Mouse (Mus musculus): ENCODE measurements around the gene Shb.

The Shb gene

DNA sequence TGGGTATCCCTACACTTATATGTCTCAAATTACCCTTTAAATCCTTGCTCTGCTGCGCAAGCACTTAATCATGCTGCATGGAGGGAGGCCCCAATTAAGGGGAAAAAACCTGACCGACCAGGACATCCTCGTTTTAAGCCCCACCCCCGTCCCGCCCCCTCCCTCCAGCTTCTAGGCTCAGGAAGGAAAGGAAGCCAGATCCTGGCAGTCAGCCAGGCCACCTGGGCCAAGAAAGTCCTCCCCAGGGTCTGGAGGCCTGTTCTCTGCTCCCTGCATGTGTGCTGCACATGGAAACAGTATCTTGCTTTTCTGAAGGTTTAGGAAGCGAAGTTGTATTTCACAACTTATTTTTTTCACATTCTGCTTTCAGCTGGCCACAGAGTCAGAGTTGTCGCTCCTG, at the start of gene Shb:
TSS of gene Shb (minus strand) at position 96 of the 400 bp plus-strand sequence.
- no peak for DNase-seq (ENCODE audit: low spot score)

DNA sequence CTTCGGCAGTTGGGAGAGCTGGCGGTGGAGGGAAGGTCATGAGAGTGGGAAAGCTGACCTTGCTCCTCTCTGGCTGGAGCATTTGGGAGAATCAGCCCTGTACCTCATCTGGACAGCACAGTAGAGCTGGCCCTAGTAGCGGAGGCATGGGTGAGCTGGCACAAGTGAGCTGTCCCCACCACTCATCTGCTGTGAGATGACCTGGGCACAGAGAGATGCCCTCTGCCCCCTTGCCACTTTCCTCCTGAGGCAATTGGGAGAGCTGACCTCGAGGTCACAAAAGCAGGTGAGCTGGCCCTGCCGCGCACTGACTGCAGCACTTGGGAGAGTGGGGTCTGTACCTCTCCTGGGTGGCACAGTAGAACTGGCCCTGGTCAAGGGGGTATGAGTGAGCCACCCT, 48.8 kb upstream of the Shb start:
- DNase-seq (ENCODE audit: low spot score) = no peak

DNA sequence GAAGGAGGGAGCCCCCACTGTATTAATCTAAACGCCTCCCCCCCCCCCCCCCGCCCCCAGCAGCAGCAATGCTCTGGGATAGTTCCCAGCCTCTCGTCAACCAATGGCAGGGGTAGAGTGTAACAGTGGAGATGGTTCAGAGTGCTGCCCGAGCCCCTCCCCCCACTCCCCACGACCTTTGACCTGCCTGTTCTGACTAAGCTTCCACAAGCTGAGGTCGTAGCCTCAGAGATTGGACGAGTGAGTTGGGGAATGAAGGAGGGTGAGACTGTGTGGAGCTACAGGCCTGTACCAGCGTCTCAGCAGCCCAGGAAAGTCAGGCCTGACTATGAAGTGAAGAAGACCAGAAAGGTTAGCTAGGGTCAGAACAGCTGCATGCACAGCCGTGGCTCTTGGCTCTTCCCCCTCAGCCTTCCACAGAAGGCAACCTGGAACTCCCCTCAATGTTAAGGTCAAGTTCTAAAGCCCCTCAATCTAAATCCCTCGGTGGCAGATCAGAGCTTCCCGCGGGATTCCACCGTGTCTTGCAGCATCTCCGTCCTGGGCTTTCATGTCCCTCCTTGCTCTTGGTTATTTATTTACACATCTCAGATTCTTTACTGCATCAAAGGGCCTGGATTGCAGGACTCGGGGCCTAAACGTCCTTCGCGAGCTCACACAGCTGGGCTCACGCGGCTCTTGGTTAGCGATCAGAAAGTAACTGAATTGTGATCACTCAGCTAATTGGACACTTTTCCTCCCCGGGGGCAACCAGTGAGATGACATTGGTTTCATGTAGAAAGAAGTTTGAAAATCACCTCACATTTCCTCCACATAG, 46.5 kb upstream of the Shb start:
- DNase-seq (ENCODE audit: low spot score) = no peak

DNA sequence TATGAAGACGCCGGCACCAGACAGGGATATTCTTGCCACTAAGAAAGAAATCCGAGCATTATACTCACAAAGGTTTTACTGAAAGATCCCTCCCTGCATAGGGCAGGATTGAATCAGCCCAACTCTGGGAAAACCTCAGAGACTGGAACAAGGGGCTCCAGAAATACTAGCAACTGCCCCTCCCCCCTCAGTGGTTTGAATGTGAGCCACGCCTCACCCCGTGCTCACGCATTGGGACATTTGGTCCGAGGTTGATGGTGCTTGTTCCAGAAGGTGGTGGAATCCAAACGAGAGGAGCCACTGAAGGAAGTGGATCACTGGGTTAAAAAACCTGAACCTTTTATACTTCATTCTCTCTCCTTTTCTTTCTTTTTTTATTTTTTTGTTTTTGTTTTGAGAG, 45.4 kb upstream of the Shb start:
- DNase-seq (ENCODE audit: low spot score) = no peak

DNA sequence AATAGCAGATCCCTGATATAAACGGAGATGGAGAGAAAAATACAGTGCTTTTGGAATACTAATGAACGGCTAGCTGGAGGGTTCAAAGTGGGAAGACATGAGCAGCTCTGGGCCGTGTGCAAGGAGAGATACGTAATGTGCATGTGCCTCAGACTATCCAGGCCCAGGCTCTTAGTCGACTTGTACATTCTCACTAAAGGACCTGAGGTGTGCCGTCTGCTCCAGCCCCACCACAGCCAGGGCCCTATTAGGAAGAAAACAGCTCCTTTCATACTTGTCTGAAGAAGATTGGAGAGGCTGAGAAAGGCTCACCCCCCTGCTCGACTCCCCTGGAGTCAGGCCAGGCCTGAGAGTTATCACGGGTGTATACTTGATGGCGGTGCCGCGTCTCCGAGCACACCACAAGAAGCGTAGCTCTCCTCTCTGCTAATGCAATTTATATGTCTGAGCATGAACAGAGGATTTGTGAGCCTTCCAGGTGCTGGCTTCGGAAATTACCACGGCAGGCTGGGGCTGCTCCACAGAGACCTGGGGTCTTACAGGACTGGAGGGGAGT, 42.4 kb upstream of the Shb start:
- DNase-seq (ENCODE audit: low spot score) = no peak

- DNase-seq (ENCODE audit: low spot score) = peak; percentile 10
These were observed 37.3 kb upstream of the Shb start for GRCm38 (mm10) chr4:45569521-45569920.

- no peak for DNase-seq (ENCODE audit: low spot score)
These were observed 25.9 kb upstream of the Shb start for GRCm38 (mm10) chr4:45558211-45558610.

DNA sequence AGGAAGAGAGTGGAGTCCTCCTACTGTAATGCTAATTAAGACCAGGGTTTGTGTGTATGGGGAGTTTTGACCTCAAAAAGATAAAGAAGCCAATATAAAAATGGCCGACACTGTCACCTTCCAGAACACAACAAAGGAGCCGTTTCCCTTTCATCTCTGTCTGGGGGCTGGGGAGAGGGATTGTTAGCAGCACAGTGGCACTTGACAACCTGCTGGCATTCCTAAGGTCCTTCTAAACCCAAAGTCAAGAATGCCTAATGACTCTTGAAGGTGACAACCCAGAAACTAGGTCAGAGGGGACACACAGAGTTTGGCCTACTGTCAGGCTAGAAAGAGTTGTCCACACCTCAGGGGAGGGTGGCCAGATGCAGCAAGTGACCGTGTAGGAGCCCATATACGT, 20.3 kb upstream of the Shb start:
- DNase-seq (ENCODE audit: low spot score) = no peak

DNA sequence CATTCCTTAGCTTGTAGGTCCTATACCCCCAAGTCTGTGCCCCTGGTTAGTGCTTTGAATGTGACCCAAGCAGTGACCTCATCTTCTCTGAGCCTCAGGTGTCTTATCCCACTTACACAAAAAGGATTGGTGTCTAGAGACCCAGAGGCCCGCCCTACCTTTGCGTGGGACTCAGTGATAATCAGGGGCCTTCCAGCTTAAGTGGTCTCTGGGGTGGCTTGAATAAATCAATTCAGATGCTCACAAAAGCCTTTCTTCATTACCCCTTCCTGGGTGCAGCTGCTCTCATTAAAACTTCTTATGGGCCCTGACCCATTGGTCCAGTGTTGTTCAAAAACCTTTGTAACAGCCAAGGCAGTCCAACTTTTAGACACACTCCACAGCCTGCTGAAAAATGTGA, 18.7 kb upstream of the Shb start:
- DNase-seq (ENCODE audit: low spot score) = no peak

DNA sequence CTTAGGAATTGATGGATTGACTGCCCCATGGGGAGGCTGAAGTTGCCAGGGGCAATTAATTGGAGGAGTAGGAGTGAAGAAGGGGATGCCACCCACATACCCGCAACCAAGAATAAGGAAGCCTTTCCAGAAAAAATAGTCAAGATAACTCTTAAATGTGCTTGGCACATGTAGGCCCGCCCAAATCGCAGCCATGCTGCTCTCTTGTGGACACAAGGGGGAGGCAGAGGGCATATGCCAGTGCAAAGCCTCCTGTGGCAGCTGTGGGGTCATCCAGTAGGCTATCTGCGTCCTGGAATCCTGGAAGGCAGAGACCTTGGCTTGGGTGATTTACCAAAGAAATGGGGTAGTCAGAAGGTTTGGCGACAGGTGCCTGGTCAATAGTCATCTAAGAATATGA, 17.2 kb upstream of the Shb start:
- DNase-seq (ENCODE audit: low spot score) = no peak

GRCm38 (mm10) chr4:45545851-45546250, 13.6 kb upstream of the Shb start:
- no peak for DNase-seq (ENCODE audit: low spot score)

- DNase-seq (ENCODE audit: low spot score) = no peak
These were observed 11.3 kb upstream of the Shb start for GRCm38 (mm10) chr4:45543481-45544051.

DNA sequence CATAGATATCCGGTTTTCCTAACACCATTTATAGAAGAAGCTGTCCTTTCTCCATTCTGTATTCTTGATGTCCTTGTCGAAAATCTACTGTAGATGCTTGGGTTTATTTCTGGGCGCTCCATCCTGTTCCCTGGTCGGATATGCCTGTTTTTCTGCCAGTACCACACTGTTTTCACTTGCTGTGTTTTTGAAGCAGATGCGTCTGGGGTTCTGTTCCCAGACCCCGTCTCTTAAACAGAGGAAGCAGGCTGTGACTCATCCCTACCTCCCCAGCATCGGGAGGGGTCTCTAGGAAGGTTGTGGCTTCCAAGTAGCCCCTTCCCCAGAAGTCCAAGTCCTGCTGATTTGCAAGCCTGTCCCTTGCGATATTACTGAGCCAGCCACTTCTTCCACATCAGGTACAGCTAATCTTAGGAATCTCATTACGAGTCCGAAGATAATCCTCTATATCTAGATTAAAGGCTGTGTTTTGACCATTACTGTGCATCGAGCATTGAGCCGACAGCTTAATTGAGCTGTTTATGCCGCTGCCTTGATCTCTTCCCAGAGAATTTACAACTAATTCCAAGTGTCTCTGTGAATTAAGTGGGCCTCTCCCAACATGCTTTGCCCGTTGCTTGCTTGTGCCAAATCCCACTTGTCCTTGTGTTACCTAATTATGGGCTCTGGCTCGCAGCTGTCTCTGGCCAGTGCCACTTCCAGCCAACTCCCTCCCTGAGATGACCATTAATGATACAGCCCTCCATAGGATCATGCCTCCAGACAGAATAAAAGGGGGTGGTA, 8.1 kb upstream of the Shb start:
- no peak for DNase-seq (ENCODE audit: low spot score)

GRCm38 (mm10) chr4:45539187-45539586, 6.9 kb upstream of the Shb start:
- no peak for DNase-seq (ENCODE audit: low spot score)

DNA sequence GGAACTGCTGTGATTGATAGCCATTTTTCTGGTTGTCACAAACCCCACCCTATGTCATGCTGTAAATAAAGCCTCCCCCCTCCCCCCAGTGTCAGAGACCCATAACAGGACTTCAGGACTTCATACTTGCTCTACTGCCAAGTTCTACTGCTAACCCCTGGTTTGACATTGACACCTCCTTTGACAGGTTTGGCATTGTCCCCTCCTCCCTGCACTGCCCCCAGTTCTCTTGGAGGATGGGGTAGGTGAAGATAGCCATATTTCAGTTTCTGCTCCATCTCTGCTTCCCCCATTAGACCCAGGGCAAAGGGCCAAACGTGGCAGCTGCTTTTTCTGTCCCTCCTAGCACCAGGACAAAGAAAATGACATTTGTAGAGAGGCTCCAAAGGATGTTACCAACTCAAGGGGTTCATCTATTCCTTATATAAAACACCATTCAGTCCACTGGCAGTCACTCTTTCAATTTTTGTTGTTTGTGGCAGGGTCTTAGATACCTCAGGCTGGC, 1.2 kb upstream of the Shb start:
- no peak for DNase-seq (ENCODE audit: low spot score)

DNA sequence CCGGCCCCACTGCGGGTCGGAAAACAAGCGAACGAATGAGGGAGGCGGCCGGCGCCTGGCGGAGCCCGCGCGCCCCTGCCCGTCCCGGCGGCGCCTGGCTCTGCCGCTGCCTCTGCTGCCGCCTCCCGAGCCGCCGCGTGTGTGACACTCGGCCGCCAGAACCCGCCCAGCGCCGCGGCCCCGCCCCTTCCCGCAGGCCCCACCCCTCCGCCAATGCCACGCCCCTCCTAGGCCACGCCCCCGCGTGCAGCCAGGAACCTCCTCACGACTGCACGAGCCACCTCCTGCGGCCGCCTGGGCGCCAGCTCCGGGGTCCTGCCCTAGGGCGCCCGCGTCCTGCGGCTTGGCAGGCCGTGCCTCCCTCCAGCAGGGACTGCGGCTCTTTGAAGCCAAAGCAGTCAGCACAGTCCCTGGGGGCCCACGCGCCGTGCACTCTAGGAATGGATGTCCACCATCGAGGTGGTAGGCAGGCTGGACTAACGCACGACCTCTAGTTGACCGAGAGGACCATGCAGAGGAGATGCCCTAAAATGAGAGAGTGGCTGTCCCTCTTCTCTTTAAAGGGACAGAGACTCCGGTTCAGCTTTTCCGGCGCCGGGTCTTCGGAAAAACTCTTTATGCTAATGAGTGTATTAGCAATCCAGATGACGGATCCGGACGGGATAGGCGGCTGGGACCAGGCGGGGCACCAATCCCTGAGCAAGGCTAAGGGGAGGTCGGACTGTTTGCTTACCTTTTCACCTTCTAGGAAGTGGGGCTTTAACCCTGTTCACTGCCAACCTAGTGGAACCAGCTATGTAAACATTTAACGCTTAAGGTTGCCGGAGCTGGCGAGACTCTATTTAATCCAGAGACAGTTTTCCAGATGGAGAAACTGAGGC, 1.4 kb downstream of the Shb start:
- peak; percentile 88 for DNase-seq (ENCODE audit: low spot score)

- no peak for DNase-seq (ENCODE audit: low spot score)
These were observed 2.2 kb downstream of the Shb start for GRCm38 (mm10) chr4:45529986-45530597.

- no peak for DNase-seq (ENCODE audit: low spot score)
These were observed 2.9 kb downstream of the Shb start for GRCm38 (mm10) chr4:45529201-45529985.

- no peak for DNase-seq (ENCODE audit: low spot score)
These were observed 3.7 kb downstream of the Shb start for GRCm38 (mm10) chr4:45528355-45529198.

Data from layer of hippocampus, adult 9-10 months (tissue).